Mouse (Mus musculus): Measurements from ENCODE around the gene Kdm2a.

Kdm2a gene

GRCm38 (mm10) chr19:4330603-4331002, 67.5 kb downstream of the Kdm2a start:
- no peak for DNase-seq (ENCODE audit: low spot score in 2 of 2)

GRCm38 (mm10) chr19:4328737-4329304, 69.3 kb downstream of the Kdm2a start:
- DNase-seq (ENCODE audit: low spot score in 2 of 2) = no peak

GRCm38 (mm10) chr19:4326881-4327280, 71.2 kb downstream of the Kdm2a start:
- no peak for DNase-seq (ENCODE audit: low spot score in 2 of 2)

DNA sequence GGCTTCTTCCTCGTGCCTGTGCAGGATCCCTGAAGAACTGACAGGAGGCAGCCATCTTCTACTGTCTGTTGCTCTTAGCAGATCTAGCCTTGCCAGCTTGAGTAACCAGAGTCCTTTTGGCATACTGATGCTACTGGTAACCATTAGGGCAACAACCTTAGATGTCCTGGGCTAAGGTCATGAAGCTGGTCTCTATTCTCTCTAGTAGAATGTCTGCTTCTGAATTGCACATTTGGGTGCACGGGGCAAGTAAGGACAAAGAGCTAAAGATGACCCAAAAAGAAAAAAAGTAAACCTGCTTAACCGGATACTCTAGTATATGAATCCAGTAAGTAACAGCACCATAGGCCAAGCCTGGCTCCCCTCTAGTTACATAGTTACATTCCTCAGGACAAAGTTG, 72.0 kb downstream of the Kdm2a start:
- DNase-seq (ENCODE audit: low spot score in 2 of 2) = no peak

- no peak for DNase-seq (ENCODE audit: low spot score in 2 of 2)
Observed at GRCm38 (mm10) chr19:4322134-4322533, 76.0 kb downstream of the Kdm2a start.

GRCm38 (mm10) chr19:4321622-4322021, 76.5 kb downstream of the Kdm2a start:
- no peak for DNase-seq (ENCODE audit: low spot score in 2 of 2)

DNA sequence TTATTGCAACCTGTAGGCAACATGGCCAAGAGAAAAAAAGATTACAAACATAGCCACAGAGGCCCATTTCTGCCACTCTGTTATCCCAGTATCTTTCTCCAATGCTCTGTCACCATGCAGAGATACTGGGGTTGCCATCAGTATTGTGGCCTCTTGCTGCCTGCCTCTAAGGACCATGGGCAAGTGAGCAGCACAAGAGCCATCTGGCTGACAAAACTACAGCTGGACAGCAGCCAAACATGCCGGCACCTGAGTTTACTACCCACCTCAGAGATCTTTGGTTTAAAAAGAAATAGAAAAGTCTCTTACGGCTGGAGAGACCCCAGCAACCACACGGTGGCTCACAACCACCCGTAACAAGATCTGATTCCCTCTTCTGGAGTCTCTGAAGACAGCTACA, 78.8 kb downstream of the Kdm2a start:
- DNase-seq (ENCODE audit: low spot score in 2 of 2) = no peak

GRCm38 (mm10) chr19:4317181-4317580, 80.9 kb downstream of the Kdm2a start:
- no peak for DNase-seq (ENCODE audit: low spot score in 2 of 2)

- peak in 1 of 2 experiments; percentile 26 for DNase-seq (ENCODE audit: low spot score in 2 of 2)
Observed at GRCm38 (mm10) chr19:4315223-4315944, 82.7 kb downstream of the Kdm2a start.

- peak in 1 of 2 experiments; percentile 69 for DNase-seq (ENCODE audit: low spot score in 2 of 2)
Observed at GRCm38 (mm10) chr19:4309776-4310185, 88.3 kb downstream of the Kdm2a start.

GRCm38 (mm10) chr19:4309302-4309701, 88.8 kb downstream of the Kdm2a start:
- no peak for DNase-seq (ENCODE audit: low spot score in 2 of 2)

- DNase-seq (ENCODE audit: low spot score in 2 of 2) = peak; percentile 86 to 90
Observed at GRCm38 (mm10) chr19:4306190-4306577, 91.9 kb downstream of the Kdm2a start, which contains the start of gene Grk2. Gene Grk2 (minus strand): TSS chr19:4306222.

- DNase-seq (ENCODE audit: low spot score in 2 of 2) = peak; percentile 72 to 79
Observed at GRCm38 (mm10) chr19:4305491-4306189, 92.4 kb downstream of the Kdm2a start.

GRCm38 (mm10) chr19:4304871-4305321, 93.2 kb downstream of the Kdm2a start:
- DNase-seq (ENCODE audit: low spot score in 2 of 2) = peak in 1 of 2 experiments; percentile 56

DNA sequence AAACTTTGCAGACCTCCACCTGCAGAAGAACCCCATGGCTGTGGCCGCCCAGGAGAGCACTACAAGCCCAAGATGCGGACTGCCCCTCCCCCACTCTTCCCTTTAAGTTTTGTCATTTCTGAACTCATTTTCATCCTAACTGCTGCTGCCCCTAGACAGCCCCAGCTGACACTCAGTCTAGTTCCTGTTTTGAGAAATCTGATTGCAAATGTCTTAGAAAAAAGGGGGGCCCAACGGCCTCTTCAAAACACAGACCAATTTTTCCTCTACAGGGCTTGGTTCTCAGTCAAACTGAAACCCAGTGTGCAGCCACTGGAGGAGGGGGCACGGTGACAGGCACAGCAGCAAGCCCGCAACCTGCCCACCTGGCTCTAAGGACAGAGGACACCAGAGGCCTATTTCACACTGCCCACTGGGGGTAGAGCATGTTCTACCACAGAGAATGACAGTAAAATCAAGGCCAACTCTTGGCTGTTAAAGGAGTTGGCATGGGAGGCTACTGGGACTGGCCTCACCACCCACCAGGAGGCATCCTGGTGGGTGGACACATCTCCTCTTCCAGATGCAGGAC, 93.7 kb downstream of the Kdm2a start:
- peak in 1 of 2 experiments; percentile 78 for DNase-seq (ENCODE audit: low spot score in 2 of 2)

DNA sequence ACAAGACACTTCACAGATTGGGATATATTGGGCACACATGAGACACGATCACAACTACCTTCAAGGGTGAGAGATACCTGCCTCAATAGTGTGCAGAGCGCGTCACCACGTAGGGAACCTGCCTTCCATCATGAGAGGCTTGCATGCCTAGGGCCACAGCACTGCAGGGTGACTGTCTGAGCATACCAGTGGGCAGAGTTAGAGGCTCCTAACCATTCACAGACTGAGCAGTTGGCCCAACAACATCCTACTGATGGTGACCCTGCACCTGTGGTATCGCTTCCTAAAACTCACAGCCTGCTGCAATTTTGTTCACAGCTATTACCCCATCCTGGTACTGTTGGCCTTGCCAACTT, 94.5 kb downstream of the Kdm2a start:
- peak in 1 of 2 experiments; percentile 65 for DNase-seq (ENCODE audit: low spot score in 2 of 2)

DNA sequence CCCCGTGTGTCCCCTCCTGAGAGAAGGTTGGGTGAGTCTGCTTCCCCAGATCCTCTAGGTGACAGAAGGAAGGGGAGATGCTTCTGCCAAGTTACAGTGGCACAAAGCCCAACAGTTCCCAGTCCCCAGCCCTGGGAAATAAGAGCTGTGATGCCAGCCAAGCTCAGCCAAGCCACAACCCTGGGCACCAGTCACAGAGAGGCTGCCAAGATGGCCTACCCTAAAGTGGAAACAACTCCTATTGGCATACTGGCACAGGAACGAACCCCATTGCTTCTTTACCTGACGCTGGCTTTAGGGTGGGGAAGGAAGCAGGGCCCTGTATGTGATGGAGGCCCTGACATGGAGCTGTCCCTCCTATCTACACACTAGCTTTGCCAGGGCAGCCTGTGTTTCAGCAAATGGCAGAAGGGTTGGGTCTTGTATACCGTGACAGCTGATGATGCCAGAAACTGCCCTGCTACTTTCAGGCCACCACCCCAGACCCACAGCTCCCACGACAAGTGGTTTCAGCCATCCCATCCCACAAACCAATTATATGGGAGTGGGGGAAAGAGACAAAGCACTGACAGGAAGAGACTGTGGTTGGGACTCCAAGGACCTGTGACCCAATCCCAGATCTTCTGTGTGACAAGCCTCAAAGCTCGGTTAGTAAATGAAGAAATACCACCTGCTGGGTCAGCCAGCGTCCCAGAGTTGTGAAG, 95.0 kb downstream of the Kdm2a start:
- DNase-seq (ENCODE audit: low spot score in 2 of 2) = peak in 1 of 2 experiments; percentile 24

- peak in 1 of 2 experiments; percentile 78 for DNase-seq (ENCODE audit: low spot score in 2 of 2)
Observed at GRCm38 (mm10) chr19:4301735-4302651, 96.1 kb downstream of the Kdm2a start.

DNA sequence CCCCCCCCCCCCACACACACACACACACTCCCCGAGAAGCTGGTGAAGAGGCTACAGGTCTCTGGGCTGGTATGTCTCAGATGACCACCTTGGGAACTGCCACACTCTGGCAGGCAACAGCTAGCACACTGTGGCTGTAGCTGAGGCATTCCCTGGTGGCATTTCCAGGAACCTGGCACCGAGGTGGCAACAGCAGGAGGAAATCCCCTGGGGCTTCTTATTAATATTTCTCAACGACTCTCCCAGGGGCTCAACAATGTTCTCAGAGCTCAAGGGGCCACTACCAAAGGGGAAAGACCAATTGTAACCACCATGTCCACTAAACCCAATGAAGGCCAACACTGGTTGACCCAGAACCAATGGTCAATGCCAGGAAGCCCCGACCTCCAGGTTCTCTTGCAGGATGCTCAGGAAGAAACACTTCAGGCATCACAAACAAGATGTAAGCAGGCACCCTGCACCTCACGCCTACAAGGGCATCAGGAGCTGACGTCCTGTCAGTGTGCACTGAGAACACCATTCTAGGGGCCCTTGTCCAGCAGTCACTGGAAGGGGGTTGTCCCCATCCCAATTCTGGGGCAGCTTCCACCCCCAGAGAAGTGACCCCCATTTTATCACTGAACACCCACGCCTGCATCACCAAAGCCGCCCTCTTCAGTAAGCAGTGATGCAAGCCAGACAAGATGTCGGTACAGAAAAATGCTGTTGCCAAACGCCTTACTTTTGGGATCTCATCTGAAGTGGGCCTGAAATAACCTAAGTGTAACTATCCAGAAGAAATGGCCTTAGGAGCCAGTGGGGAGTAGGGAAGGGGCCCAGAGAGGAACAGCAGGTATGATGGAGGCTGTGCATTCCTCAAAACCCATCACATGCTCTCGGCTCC, 97.0 kb downstream of the Kdm2a start:
- DNase-seq (ENCODE audit: low spot score in 2 of 2) = peak in 1 of 2 experiments; percentile 22

Data from spleen, postnatal 10 days (tissue).